Comparison of ENCODE assay signal across 8 mouse cellular contexts in genomic region chr4:9185156-9185875, GRCm38 (mm10).
DNase-seq lines count a peak whose midpoint lies in the region; ATAC-seq lines count a peak whose summit lies in the region.

No protein-coding gene starts in this region.

- no peak for DNase-seq in liver, embryonic 11.5 days (ENCODE audit: low spot score)
- DNase-seq in liver: no peak
- DNase-seq in left cerebral cortex, postnatal 10 days (ENCODE audit: extremely low spot score in 1 of 2, low spot score in 2 of 2): no peak
- no peak for DNase-seq in T-cell, adult 2 months (ENCODE audit: low spot score)
- DNase-seq in right cerebral cortex, postnatal 36 days (ENCODE audit: low spot score in 2 of 2): no peak

- 32% methylated on average over 14 of the region's 14 CpGs for WGBS in liver, embryonic 11.5 days
- 42% methylated on average over 14 of the region's 14 CpGs for WGBS in forebrain, embryonic 16.5 days
- 21% methylated on average over 14 of the region's 14 CpGs for WGBS in limb, embryonic 13.5 days
- 17% methylated on average over 14 of the region's 14 CpGs for WGBS in stomach, embryonic 15.5 days

- no peak overlapping the region; the same call in 1 of the 2 replicates for H3K27ac ChIP-seq in liver, embryonic 11.5 days (ENCODE audit: low read depth, low read length)
- no peak overlapping the region for H3K27ac ChIP-seq in forebrain, embryonic 16.5 days (ENCODE audit: low read length)
- H3K27ac ChIP-seq in limb, embryonic 13.5 days: no peak overlapping the region
- H3K27ac ChIP-seq in stomach, embryonic 15.5 days: no peak overlapping the region

- no peaks in the 10 kb centered on the region for H3K27me3 ChIP-seq in liver, embryonic 11.5 days (replicated peaks; ENCODE audit: control insufficient read depth, insufficient read depth, low read length)
- H3K27me3 ChIP-seq in forebrain, embryonic 16.5 days (replicated peaks; ENCODE audit: control insufficient read depth, insufficient read depth, low read length): no peaks in the 10 kb centered on the region
- H3K27me3 ChIP-seq in limb, embryonic 13.5 days: 0 out of 2 replicates have a peak, but pooled peaks cover 4% of the 10 kb centered on the region
- H3K27me3 ChIP-seq in stomach, embryonic 15.5 days (replicated peaks): no peaks in the 10 kb centered on the region

- H3K9ac ChIP-seq in liver, embryonic 11.5 days (ENCODE audit: low read depth, low read length): no peak overlapping the region
- H3K9ac ChIP-seq in forebrain, embryonic 16.5 days (replicated peaks; ENCODE audit: low read depth, low read length): no peak overlapping the region
- H3K9ac ChIP-seq in limb, embryonic 13.5 days: no peak overlapping the region
- no peak overlapping the region for H3K9ac ChIP-seq in stomach, embryonic 15.5 days

- H3K4me3 ChIP-seq in liver, embryonic 11.5 days (ENCODE audit: low read depth, low read length): peak overlapping the region; percentile 25
- no peak overlapping the region for H3K4me3 ChIP-seq in forebrain, embryonic 16.5 days (replicated peaks; ENCODE audit: low read length)
- peak overlapping the region; percentile 20 for H3K4me3 ChIP-seq in limb, embryonic 13.5 days
- peak overlapping the region; percentile 12; the same call in 1 of the 2 replicates for H3K4me3 ChIP-seq in stomach, embryonic 15.5 days (replicated peaks)

- no peaks in the 10 kb centered on the region for H3K9me3 ChIP-seq in liver, embryonic 11.5 days (ENCODE audit: control insufficient read depth, low read length)
- H3K9me3 ChIP-seq in forebrain, embryonic 16.5 days (ENCODE audit: control insufficient read depth, low read length): no peaks in the 10 kb centered on the region
- no peaks in the 10 kb centered on the region for H3K9me3 ChIP-seq in limb, embryonic 13.5 days
- H3K9me3 ChIP-seq in stomach, embryonic 15.5 days: no peaks in the 10 kb centered on the region

- intact Hi-C loops in left cerebral cortex, postnatal 10 days (cut with DNase I): no loop called here

- H3K4me2 ChIP-seq in liver, embryonic 11.5 days: peak overlapping the region; percentile 65
- peak overlapping the region; percentile 49 for H3K4me2 ChIP-seq in forebrain, embryonic 16.5 days (ENCODE audit: low read length)
- peak overlapping the region; percentile 56 for H3K4me2 ChIP-seq in limb, embryonic 13.5 days (replicated peaks)
- H3K4me2 ChIP-seq in stomach, embryonic 15.5 days: peak overlapping the region; percentile 44

- peaks cover 11% of the 10 kb centered on the region for H3K4me1 ChIP-seq in liver, embryonic 11.5 days (replicated peaks; ENCODE audit: control insufficient read depth, insufficient read depth, low read length)
- peaks cover 12% of the 10 kb centered on the region for H3K4me1 ChIP-seq in forebrain, embryonic 16.5 days (replicated peaks; ENCODE audit: control insufficient read depth, insufficient read depth, low read length)
- H3K4me1 ChIP-seq in limb, embryonic 13.5 days: peaks cover 12% of the 10 kb centered on the region
- H3K4me1 ChIP-seq in stomach, embryonic 15.5 days: peaks cover 10% of the 10 kb centered on the region; the same call in 1 of the 2 replicates

- ATAC-seq in liver, embryonic 11.5 days (replicated peaks; ENCODE audit: low FRiP score): no peak
- ATAC-seq in forebrain, embryonic 16.5 days: no peak
- no peak; the same call in 1 of the 2 replicates for ATAC-seq in limb, embryonic 13.5 days (ENCODE audit: low FRiP score, low read depth)
- no peak for ATAC-seq in stomach, embryonic 15.5 days (ENCODE audit: insufficient read depth, low FRiP score, low read depth)

- H3K36me3 ChIP-seq in liver, embryonic 11.5 days (ENCODE audit: control insufficient read depth, insufficient read depth, low read length): no peaks in the 10 kb centered on the region
- H3K36me3 ChIP-seq in forebrain, embryonic 16.5 days (ENCODE audit: control insufficient read depth, insufficient read depth): no peaks in the 10 kb centered on the region
- H3K36me3 ChIP-seq in limb, embryonic 13.5 days: no peaks in the 10 kb centered on the region
- H3K36me3 ChIP-seq in stomach, embryonic 15.5 days: no peaks in the 10 kb centered on the region
